Mouse (Mus musculus) forebrain, embryonic 12.5 days (tissue): ENCODE measurements around the gene AC141477.1. TPM values are rescaled to one million over a fixed set of nuclear protein-coding genes. Genes with fewer than 3 reads are reported as not detected.

Experiments
- ATAC-seq: fragments of 200-750 bp; cut with Nextera tagmentation; 2 replicates; pipeline ENCODE4 v1.8.0; 2017; ENCODE audit warnings: moderate TSS enrichment; ENCODE audit not compliant: low FRiP score
- H3K27ac ChIP-seq: fragments of 300-500 bp; sonication (generic); 2 replicates; pipeline ENCODE4 v1.5.1; 2016; ENCODE audit warnings: mild to moderate bottlenecking
- H3K27me3 ChIP-seq: fragments of 300-500 bp; sonication (generic); 2 replicates; pipeline ENCODE4 v1.6.1; 2016; ENCODE audit warnings: mild to moderate bottlenecking
- H3K36me3 ChIP-seq: fragments of 300-500 bp; sonication (generic); replicated peaks from 2 replicates; pipeline ENCODE4 v1.6.1; 2016; ENCODE audit warnings: mild to moderate bottlenecking
- H3K4me1 ChIP-seq: fragments of 300-500 bp; sonication (generic); 2 replicates; pipeline ENCODE4 v1.6.1; 2016
- H3K4me2 ChIP-seq: fragments of 300-500 bp; sonication (generic); 2 replicates; pipeline ENCODE4 v1.6.1; 2016; ENCODE audit warnings: mild to moderate bottlenecking, moderate library complexity
- H3K4me3 ChIP-seq: fragments of 300-500 bp; sonication (generic); replicated peaks from 2 replicates; pipeline ENCODE4 v1.5.1; 2016; ENCODE audit warnings: mild to moderate bottlenecking
- H3K9ac ChIP-seq: fragments of 300-500 bp; sonication (generic); 2 replicates; pipeline ENCODE4 v1.6.1; 2016; ENCODE audit warnings: mild to moderate bottlenecking
- H3K9me3 ChIP-seq: fragments of 300-500 bp; sonication (generic); 2 replicates; pipeline ENCODE4 v1.6.1; 2016
- WGBS: fragments of 180-500 bp; shearing (Covaris S2); methylation state at CpG from one replicate; pipeline ENCODE4 v1.1.7; 2016; 5-methylcytosine and 5-hydroxymethylcytosine counted together
- polyA plus RNA-seq: library from polyadenylated mRNA; unstranded; fragments of >200 nt; fragmentation: Nextera tagmentation; extraction: Ambion mirVana; gene quantifications from 2 replicates; pipeline ENCODE4 v1.2.1, GENCODE M21; 2016

AC141477.1 gene
- polyA plus RNA-seq: 2.2 and 2.5 TPM in 2 replicates

DNA sequence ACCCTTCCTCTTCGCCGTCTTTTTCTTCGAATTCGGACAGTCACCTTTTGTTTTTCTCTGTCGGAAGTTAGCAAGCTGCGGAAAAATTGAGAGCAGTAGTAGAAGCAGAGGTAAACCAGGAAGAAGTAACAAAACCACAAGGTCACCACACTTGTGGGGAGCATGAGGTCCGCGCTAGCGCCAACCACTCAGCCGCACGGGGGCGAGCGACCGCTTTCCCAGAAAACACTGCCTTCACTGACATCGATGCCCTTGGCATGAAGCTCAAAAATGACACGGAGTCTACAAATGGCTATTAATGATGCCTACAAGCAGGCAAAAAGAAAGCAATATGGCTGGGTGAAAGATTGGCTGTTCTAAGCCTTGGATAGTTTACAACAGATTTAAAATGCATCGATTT is at the start of gene AC141477.1:
AC141477.1 (minus strand) TSS at position 164 of the 400 bp plus-strand sequence.
- no peaks in the 10 kb centered on the region for H3K9me3 ChIP-seq
- no peak within 1 kb of the TSS for H3K4me3 ChIP-seq
- H3K9ac ChIP-seq: no peak within 1 kb of the TSS; the same call in 1 of the 2 replicates
- peaks cover 50% of the 10 kb centered on the region for H3K36me3 ChIP-seq
- peaks cover 17% of the 10 kb centered on the region for H3K4me1 ChIP-seq
- no peak for ATAC-seq
- 0 out of 2 replicates have a peak within 1 kb of the TSS, but pooled peaks have one; percentile 65 for H3K4me2 ChIP-seq
- no peaks in the 10 kb centered on the region for H3K27me3 ChIP-seq
- 96% methylated on average over 17 of the region's 17 CpGs for WGBS
- H3K27ac ChIP-seq: no peak within 1 kb of the TSS

DNA sequence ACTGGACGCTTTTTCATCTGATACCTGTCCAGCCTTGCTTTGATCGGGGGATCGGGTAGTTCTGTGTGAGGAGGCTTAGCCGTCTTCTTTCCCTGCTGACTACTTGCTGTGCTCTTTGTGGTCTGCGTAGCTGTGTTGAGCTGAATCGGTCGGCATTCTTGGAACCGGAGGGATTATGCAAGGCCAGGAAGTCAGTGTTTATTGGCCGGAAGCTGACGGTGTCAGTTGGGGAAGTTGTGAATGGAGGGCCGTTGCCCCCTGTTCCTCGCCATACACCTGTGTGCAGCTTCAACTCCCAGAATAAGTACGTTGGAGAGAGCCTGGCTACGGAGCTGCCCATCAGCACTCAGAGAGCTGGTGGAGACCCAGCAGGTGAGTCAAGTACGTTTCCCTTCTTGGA is 49.0 kb upstream of the AC141477.1 start:
- no peak for ATAC-seq
- Histone ChIP-seq H3K36me3 (peaks cover 92% of the 10 kb centered on the region), H3K27me3 (no peaks in the 10 kb centered on the region), H3K4me1 (no peaks in the 10 kb centered on the region), H3K9ac (no peak overlapping the region), H3K9me3 (no peaks in the 10 kb centered on the region), H3K27ac (no peak overlapping the region), H3K4me3 (no peak overlapping the region), H3K4me2 (no peak overlapping the region)
- WGBS: 94% methylated on average over 15 of the region's 15 CpGs

DNA sequence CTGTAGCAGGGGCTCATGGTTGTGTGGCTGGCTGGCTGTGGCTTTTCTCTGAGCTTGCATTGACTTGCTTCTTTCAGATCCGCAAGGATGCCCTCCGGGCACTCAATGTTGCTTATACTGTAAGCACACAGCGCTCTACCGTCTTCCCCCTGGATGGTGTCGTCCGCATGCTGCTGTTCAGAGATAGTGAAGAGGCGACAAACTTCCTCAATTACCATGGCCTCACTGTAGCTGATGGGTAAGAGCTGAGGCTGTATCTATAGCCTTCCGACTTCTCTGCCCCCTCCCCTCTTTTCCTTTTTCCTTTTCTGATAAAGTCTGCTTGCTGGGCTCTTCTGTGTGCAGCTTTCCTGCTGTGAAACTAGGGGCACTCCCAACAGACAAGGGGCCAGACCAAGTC is 48.0 kb upstream of the AC141477.1 start:
- Histone ChIP-seq H3K27me3 (no peaks in the 10 kb centered on the region), H3K9ac (no peak overlapping the region), H3K27ac (no peak overlapping the region), H3K4me1 (no peaks in the 10 kb centered on the region), H3K4me2 (no peak overlapping the region), H3K4me3 (no peak overlapping the region), H3K36me3 (peaks cover 91% of the 10 kb centered on the region), H3K9me3 (no peaks in the 10 kb centered on the region)
- ATAC-seq: no peak
- 96% methylated on average over 8 of the region's 8 CpGs for WGBS

DNA sequence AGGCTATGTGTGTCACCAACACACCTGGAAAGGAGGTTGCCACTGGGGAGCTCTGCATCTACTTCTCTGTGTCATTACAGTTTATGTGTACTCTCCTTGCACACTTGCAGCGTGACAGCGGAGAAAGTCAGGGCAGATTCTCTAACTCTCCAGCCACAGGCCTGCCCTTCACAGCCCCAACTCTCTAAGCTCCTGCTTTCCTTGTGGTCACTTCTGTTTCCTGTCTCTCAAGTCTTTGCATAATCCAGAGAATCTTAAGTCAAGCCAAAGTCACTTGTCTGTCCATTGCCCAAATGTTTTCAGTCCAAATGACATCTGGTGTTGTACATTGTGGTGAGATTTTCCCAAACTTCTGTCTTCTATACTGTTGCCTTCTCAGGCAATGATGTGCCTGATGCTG is 46.1 kb upstream of the AC141477.1 start:
- no peak overlapping the region for H3K4me3 ChIP-seq
- no peaks in the 10 kb centered on the region for H3K9me3 ChIP-seq
- no peak overlapping the region for H3K9ac ChIP-seq
- WGBS: 95% methylated on average over 2 of the region's 2 CpGs
- peaks cover 94% of the 10 kb centered on the region for H3K36me3 ChIP-seq
- H3K4me1 ChIP-seq: no peaks in the 10 kb centered on the region
- H3K4me2 ChIP-seq: no peak overlapping the region
- H3K27me3 ChIP-seq: no peaks in the 10 kb centered on the region
- ATAC-seq: no peak
- H3K27ac ChIP-seq: no peak overlapping the region

DNA sequence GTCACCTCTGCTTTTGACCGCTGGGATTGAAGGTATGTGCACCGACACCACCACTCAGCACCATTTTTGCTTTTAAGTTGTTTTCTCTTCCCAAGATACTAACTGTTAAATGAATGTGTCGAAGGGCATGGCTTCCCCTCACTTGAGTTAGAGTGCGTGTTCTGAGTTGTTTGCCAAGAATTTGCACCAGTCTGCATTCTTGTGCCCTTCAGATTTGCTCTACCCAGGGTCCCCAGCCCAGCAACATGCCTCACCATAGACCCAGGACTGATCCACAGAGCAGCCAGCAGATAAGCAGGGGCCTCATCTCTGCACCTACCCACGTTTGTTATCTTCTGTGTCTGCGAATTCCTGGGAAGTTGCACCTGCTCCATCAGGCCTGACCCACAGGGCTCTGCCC is 41.2 kb upstream of the AC141477.1 start:
- no peak overlapping the region for H3K9ac ChIP-seq
- H3K27ac ChIP-seq: no peak overlapping the region
- H3K36me3 ChIP-seq: peaks cover 93% of the 10 kb centered on the region
- H3K4me2 ChIP-seq: no peak overlapping the region
- no peaks in the 10 kb centered on the region for H3K9me3 ChIP-seq
- no peaks in the 10 kb centered on the region for H3K4me1 ChIP-seq
- no peak overlapping the region for H3K4me3 ChIP-seq
- no peaks in the 10 kb centered on the region for H3K27me3 ChIP-seq
- ATAC-seq: no peak
- 91% methylated on average over 6 of the region's 6 CpGs for WGBS

DNA sequence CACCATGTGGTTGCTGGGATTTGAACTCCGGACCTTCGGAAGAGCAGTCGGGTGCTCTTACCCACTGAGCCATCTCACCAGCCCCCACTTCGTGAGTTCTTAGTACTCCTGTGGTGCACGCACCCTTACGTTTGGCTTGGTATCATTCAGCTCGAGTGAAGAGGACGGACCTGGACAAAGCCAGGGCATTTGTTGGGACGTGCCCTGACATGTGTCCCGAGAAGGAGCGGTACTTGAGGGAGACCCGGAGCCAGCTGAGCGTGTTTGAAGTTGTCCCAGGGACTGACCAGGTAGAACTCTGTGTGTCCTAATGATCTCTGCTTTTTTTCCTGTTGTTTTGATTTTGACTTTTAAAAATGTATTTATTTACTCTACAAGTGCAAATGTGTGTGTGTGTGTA is 40.6 kb upstream of the AC141477.1 start:
- Histone ChIP-seq H3K9me3 (no peaks in the 10 kb centered on the region), H3K4me2 (no peak overlapping the region), H3K36me3 (peaks cover 93% of the 10 kb centered on the region), H3K9ac (no peak overlapping the region), H3K27me3 (no peaks in the 10 kb centered on the region), H3K4me1 (no peaks in the 10 kb centered on the region), H3K27ac (no peak overlapping the region), H3K4me3 (no peak overlapping the region)
- ATAC-seq: no peak
- WGBS: 92% methylated on average over 13 of the region's 13 CpGs

DNA sequence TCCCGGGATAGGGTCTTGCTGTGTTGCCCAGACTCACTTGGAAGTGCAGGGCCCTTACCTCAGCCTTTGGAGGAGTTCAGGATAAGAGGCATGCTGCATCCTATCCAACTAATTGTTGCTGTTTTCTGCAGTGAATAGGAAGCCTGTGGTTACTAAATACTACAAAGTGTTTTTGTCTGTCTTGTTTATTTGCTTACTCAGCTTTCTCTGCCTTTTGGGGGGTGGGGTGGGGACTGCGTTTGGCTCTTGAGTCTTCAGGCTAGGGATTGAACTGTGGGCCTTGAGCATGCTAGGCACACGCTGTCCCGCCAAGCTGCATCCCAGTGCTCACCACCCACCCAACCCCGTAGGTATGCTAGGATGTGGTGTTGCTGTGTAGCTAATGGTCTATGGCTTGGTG is 33.5 kb upstream of the AC141477.1 start:
- ATAC-seq: no peak
- peaks cover 74% of the 10 kb centered on the region for H3K36me3 ChIP-seq
- no peak overlapping the region for H3K4me2 ChIP-seq
- 0 out of 2 replicates have a peak, but pooled peaks cover 7% of the 10 kb centered on the region for H3K4me1 ChIP-seq
- H3K27me3 ChIP-seq: no peaks in the 10 kb centered on the region
- WGBS: 89% methylated on average over 5 of the region's 5 CpGs
- H3K9ac ChIP-seq: no peak overlapping the region
- H3K9me3 ChIP-seq: no peaks in the 10 kb centered on the region
- no peak overlapping the region for H3K4me3 ChIP-seq
- no peak overlapping the region for H3K27ac ChIP-seq

DNA sequence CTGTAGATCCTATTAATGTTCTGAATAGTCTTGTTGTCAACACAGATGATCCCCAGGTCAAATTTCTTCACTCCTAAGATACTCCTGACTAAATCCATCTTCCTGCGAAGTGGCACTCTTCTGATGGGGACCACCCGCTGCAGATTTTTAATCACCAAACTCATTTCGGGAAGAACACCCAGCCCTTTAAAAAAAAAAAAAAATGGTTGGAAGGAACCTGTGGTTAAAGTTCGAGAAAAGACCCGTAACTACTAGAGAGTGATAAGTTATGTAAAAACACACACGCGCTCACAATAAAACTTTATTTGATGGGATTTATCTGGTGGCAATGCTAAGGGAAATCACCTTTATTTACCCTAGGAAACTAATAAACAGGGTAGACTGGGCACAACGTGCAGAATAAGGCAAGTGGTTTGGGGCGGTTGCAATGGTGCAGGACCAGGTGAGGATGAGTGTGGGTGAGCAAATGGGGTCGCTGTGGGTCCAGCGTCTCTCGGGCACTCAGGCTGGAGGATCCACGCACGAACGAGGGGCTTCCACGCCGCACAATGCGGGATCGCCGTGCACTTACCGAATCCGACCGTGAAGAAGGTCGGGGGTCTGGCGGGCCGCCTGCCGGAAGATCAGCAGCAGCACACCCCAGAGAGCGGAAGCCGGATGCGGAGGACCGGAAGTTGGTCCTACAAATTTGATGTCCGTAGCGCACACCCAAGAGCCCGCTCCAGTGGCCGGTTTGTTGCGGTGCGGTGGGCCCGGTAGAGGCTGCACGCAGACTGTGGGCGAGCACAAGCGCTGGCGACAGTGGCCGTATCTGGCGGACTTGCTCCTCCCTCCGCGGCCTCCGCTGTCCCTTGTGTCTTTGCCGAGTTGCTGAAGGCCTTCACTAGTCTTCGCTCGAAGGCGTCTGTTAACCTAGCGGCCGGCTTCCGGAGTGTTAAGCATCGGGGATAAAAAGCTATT is 28.2 kb upstream of the AC141477.1 start, which contains the start of the genes Mcm3ap and Ybey:
Mcm3ap (plus strand) TSS at position 725 of the 960 bp plus-strand sequence.
Ybey (minus strand) TSS at position 912 of the 960 bp plus-strand sequence.
- no peaks in the 10 kb centered on the region for H3K27me3 ChIP-seq
- ATAC-seq: peak; percentile 99
- H3K4me2 ChIP-seq: peak within 1 kb of the TSS; percentile 61
- H3K4me3 ChIP-seq: peak within 1 kb of the TSS; percentile 77
- peak within 1 kb of the TSS; percentile 85 for H3K9ac ChIP-seq
- peak within 1 kb of the TSS; percentile 89 for H3K27ac ChIP-seq
- H3K36me3 ChIP-seq: peaks cover 29% of the 10 kb centered on the region
- no peaks in the 10 kb centered on the region for H3K9me3 ChIP-seq
- 2% methylated on average over 55 of the region's 55 CpGs for WGBS
- peaks cover 13% of the 10 kb centered on the region; the same call in 1 of the 2 replicates for H3K4me1 ChIP-seq

DNA sequence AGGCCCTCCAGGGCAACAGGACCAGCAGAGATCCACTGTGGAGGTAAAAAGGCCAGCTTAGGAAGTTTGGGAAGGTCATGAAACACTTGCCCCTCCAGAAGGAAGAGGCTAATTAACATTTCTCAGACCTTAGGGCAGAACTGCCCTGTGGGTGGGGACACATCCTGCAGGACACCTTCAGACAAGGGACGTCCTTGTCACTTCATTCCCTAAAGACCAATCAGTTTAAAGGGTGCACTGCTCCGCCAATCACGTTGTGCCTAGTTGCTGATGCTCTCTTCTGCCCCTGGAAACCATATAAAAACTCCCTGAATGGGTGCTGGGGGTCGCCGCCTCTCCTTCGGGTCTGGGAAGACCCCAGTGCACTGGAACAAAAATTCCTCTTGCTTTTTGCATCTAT is 22.5 kb upstream of the AC141477.1 start:
- H3K27me3 ChIP-seq: no peaks in the 10 kb centered on the region
- ATAC-seq: no peak

DNA sequence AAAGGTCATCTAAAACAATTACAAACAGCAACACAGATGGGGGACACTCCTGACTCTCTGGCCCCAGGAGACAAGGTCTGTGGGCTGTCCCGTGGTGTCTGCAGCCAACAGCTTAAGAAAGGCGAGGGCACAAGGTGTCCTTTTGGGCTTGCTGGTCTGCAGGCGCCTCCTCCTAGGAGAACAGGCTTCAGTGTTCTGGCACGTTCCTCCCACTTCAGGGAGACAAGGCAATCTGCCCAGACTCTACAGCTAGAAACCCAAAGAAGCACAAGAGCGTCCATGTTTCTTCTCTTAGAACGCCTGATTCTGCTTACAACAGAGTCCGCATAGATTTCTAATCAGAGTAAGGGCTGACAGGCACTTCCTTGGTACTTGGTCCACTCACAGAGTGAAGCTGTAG is 22.1 kb upstream of the AC141477.1 start:
- 95% methylated on average over 7 of the region's 7 CpGs for WGBS

More for the DNA sequence above, 22.5 kb upstream of the AC141477.1 start:
- Histone ChIP-seq H3K9me3 (0 out of 2 replicates have a peak, but pooled peaks cover 5% of the 10 kb centered on the region), H3K4me3 (no peak overlapping the region), H3K4me1 (peaks cover 2% of the 10 kb centered on the region; the same call in 1 of the 2 replicates), H3K27ac (no peak overlapping the region), H3K36me3 (0 out of 2 replicates have a peak, but pooled peaks cover 3% of the 10 kb centered on the region), H3K4me2 (no peak overlapping the region), H3K9ac (no peak overlapping the region)
- 87% methylated on average over 6 of the region's 6 CpGs for WGBS

DNA sequence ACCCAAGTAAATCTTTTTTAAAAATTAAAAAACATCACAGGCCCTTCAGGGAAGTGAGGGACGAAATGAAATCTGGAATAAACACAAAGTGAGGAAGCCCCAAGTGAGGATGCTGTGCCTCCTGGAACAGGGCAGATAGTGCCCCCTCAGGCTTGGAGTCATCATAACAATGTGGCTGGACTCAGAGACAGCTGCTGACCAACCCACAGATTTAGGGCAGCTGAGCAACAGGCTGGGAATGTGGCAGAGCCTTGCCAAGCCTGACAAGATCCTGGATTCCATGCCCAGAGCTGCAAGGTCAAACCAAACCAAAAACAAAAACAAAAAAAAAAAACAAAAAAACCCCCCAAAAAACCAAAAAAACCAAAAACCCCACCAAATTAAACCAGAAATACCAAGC is 21.0 kb upstream of the AC141477.1 start:
- 85% methylated on average over 1 of the region's 1 CpGs for WGBS
- H3K27ac ChIP-seq: no peak overlapping the region
- no peaks in the 10 kb centered on the region for H3K27me3 ChIP-seq
- no peak overlapping the region for H3K4me3 ChIP-seq
- no peak overlapping the region for H3K9ac ChIP-seq
- no peak for ATAC-seq
- 0 out of 2 replicates have a peak, but pooled peaks cover 3% of the 10 kb centered on the region for H3K36me3 ChIP-seq
- no peak overlapping the region for H3K4me2 ChIP-seq
- H3K4me1 ChIP-seq: no peaks in the 10 kb centered on the region
- H3K9me3 ChIP-seq: 0 out of 2 replicates have a peak, but pooled peaks cover 5% of the 10 kb centered on the region

More for the DNA sequence above, 22.1 kb upstream of the AC141477.1 start:
- 0 out of 2 replicates have a peak, but pooled peaks cover 5% of the 10 kb centered on the region for H3K9me3 ChIP-seq
- H3K36me3 ChIP-seq: 0 out of 2 replicates have a peak, but pooled peaks cover 3% of the 10 kb centered on the region
- H3K9ac ChIP-seq: no peak overlapping the region
- H3K4me2 ChIP-seq: no peak overlapping the region
- H3K4me1 ChIP-seq: no peaks in the 10 kb centered on the region
- ATAC-seq: no peak
- H3K27me3 ChIP-seq: no peaks in the 10 kb centered on the region
- H3K27ac ChIP-seq: no peak overlapping the region
- no peak overlapping the region for H3K4me3 ChIP-seq

DNA sequence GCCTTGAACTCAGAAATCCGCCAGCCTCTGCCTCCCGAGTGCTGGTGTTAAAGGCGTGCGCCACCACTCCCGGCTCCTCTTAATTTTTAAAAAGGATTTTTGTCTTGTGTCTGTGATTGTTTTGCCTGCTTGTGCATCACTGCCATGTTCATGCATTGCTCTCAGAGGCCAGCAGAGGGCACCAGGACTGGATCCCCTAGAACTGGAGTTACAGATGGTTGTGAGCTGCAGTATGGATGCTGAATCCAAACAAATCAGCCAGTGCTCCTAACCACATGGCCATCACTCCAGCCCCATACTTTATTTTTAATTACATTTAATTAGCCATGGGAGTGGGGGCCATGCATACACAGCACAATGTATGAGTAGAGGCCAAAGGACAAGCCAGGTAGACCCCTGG is 15.0 kb upstream of the AC141477.1 start:
- 63% methylated on average over 5 of the region's 5 CpGs for WGBS
- no peaks in the 10 kb centered on the region for H3K27me3 ChIP-seq
- H3K9ac ChIP-seq: no peak overlapping the region
- H3K36me3 ChIP-seq: no peaks in the 10 kb centered on the region
- 0 out of 2 replicates have a peak, but pooled peaks cover 5% of the 10 kb centered on the region for H3K9me3 ChIP-seq
- H3K4me3 ChIP-seq: no peak overlapping the region
- H3K4me1 ChIP-seq: no peaks in the 10 kb centered on the region
- no peak for ATAC-seq
- H3K4me2 ChIP-seq: no peak overlapping the region
- H3K27ac ChIP-seq: no peak overlapping the region
